Mouse (Mus musculus) lung, postnatal 25 days (tissue): ENCODE measurements around the gene Rbks.
"Not testable (repeated sequence)": the region's sequence is repeated elsewhere in the genome, so short reads cannot be mapped to it uniquely, and the experiment has no call there.

Experiments used
- DNase-seq: peaks from one replicate; pipeline ENCODE4 v3.0.0; 2022; ENCODE audit warnings: low spot score

Gene Rbks

GRCm38 (mm10) chr5:31678000-31678399 lies 19.4 kb downstream of the Rbks start:
- DNase-seq = no peak

DNA sequence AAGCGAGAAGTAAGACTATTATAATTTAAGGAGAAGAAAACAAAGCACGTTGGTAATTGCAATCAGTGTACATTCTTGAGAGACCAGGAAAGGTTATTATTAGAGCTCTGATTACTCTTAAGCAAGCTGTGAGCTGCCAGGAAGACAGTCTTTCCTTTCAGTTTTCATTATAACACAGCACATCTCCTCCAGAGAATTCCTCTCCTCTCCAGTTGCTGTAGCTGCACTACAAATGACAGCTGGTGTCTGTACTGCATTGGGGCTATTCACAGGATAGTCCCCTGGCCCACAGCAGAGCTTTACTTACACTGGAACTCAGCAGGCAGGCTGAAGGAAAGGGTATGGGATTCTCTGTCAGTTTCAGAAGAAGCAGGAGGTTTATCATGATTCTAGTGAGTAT lies 24.0 kb downstream of the Rbks start:
- DNase-seq = no peak

DNA sequence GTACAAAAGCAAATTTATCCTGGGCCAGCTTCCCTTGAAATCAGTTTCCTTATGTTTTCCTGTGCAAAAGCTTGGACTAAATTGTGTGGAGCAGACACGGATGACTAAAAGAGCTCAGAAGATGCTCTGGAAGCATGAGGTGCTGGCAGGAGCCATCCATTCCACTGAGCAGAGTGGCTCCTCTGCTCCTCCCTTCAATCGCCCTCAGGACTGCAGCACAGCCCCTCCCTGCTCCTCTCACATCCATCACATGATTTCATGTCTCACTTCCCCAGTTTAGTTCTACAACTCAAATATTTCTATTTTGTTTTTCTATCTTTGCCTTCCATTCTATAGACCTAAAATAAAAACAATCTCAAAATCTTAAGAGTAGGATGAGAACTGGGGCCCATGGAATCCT lies 26.3 kb downstream of the Rbks start:
- no peak for DNase-seq

- DNase-seq = no peak
Measured at GRCm38 (mm10) chr5:31669984-31670383, 27.4 kb downstream of the Rbks start.

- no peak for DNase-seq
Measured at GRCm38 (mm10) chr5:31668325-31668968, 29.0 kb downstream of the Rbks start.

DNA sequence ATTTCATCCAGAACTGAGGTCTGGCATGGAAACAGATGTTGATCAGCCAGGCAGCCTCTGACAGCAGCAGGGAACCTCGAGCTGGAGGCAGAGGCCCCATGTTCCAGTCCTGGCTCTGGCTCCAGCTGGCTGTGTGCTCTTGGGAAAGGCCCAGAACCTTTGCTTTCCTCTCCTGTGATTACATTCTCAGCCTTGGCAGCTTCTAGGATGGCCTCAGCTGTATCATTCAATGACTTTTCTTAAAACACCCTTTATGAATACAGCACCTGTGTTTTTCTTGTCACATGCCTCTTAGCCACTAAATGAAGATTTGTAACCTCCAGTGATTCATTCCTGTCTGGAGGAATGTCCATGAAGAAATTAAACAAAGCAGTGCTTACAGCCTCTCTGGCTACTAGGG lies 31.3 kb downstream of the Rbks start:
- DNase-seq = no peak

GRCm38 (mm10) chr5:31655688-31656190 lies 41.7 kb downstream of the Rbks start:
- DNase-seq = no peak

DNA sequence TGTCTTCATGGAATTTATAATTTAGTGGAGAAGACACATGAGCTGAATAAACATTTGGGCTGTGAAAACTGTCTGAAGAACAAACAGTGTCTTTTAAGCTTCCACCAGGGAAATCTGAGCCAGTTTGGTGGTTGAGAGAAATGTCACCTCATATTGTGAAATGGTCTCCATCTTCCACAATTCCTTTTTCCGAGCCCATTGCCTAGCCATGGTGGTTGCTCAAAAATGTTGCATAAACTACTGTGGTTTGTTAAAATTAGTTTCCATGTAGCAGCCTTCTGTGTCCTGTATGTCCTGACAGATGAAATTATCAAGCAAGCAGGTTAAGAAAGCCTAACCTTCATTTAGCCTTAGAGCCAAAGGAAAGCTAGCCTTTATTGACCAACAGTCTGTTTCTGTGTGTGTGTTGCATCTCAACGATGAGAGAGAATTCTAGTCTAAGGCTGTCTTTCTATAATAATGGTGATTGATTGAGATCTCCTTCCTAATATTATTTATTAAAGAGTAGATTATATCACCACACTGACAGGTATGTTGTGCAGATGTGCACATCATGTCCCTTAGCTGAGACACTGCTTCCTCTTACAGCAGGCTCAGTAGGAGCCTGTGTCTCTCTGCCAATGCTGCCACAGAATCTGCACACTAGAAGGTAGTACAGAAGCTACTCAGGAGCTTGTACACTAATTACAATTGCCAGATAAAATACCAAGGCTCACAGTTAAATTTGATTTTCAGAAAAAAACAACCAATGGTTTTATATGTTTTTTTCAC lies 46.7 kb downstream of the Rbks start:
- peak; percentile 18 for DNase-seq

- DNase-seq = no peak
Measured at GRCm38 (mm10) chr5:31647327-31647726, 50.1 kb downstream of the Rbks start.

GRCm38 (mm10) chr5:31646574-31646973 lies 50.9 kb downstream of the Rbks start:
- no peak for DNase-seq

GRCm38 (mm10) chr5:31645798-31646197 lies 51.6 kb downstream of the Rbks start:
- DNase-seq = no peak

DNA sequence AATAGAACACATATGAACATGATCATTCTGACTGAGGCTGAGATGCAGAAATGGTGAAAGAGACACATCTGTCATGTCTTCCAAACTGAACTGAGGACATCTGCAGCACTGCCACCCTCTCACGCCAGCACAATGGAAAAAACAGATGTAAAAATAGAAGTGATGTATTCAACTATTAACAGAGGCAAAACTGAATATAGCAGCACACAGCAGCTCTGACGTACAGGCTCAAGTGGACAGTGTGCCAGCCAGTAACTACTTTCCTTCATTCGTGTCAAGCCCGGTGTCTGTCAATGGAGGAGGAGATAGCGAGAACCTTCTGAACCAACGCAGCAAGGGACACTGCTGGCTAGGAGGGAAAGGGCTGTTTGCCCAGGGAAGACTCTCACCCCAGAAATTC lies 52.6 kb downstream of the Rbks start:
- no peak for DNase-seq

- no peak for DNase-seq
Measured at GRCm38 (mm10) chr5:31644272-31644671, 53.2 kb downstream of the Rbks start.

DNA sequence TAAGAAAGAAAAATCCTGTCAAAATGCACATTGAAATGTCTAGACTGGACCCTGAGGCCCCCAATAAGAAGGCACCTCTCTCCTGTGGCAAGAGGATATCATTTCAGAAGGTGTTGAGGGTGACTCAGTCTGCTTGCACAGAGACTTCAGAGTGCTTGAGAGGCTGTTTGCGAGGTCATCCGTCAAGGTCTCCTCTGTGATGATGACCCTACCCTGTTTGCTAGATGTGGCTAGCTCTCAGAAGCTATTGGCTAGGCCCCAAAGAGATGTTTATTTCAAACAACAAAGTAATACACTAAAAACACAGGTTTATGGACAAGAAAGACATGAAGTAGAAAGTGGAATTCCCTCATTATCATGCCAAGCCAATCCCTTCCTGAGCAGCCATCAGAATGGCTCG lies 55.1 kb downstream of the Rbks start:
- no peak for DNase-seq

DNA sequence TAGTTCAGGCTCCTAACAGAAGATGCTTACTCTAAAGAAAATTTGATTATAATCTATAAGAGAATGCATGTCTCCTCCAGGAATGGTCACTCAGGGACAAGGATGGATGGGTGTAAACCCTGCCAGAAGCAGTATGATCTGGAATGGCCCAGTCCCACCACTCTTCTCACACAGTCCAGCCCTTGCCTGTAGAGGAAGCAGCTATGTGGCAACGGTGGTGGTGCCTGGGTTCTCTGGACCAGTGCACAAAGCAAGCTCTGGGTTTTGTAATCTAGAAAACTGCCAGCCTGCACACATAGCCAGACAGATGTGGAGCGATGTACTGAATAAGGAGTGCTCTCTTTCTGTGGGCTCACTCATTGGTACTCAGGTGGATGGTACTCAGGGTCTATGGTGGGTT lies 56.9 kb downstream of the Rbks start:
- DNase-seq = no peak

DNA sequence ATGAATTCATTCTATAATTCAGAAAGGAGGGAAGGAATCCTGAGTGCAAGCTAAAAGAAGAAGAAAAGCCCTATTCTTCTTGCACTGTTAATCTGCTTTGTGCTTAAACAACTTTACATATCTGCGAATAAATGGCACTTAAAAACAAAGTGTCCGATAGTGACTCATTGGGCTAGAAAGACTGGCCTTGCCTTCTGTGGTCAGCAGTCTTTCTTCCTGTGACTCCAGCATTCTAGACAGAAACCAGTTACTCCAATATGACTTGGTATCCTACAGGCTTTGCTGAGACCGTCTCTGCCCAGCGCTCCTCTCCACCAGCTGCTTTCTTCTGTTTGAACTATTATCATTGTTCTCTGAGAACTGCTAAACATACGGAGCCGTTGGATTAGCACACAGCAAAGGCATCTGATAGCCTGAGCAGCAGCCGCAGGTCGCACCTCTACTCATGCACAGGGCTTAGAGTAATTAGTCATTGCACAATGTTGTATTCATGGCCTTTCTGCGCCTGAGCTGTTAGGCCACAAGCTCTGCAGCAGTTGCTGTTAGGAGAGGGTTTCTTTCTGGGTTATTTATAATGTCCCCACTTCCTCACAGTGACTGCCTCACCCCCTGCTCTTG lies 60.7 kb downstream of the Rbks start:
- DNase-seq = no peak

GRCm38 (mm10) chr5:31634679-31635078 lies 62.7 kb downstream of the Rbks start:
- no peak for DNase-seq

GRCm38 (mm10) chr5:31634161-31634560 lies 63.3 kb downstream of the Rbks start:
- no peak for DNase-seq

DNA sequence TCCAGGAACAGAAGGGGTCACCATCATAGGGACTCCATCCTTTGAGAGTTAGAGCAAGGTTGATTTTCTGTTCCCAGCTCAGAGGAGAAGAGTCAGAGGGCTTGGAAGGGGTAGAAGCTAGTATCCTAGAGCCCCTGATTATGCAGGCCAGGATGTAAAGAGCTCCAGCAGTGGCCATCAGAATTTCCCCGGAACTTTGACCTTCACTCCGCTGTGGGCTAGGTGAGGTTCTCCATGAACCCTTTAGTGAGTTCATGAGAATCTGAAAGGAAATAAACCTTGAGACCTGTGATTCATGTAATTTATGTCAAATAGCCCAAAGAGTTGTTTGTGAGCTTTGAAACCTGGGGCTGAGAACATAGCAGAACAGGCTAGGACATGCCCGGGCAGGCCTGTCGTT lies 66.3 kb downstream of the Rbks start:
- DNase-seq = not testable (repeated sequence)

DNA sequence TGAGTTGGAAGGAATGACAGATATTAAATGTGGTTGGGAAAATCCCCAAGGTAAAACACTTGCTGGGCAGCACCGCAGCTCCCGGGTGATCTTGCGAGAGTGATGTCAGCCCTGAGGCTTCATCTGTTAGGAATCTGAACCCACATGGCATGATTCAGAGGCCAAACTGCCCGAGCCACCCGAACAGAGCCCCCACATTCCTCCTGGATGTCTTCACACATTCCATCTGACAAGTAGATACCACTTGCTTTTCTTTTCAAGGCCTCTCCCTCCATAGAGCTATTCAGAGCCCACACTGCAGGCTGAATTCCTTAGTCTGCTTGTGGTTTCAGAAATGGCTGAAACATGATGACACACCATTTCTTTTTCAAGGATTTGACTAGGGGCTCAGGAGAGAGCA lies 67.4 kb downstream of the Rbks start:
- DNase-seq = peak; percentile 43

- no peak for DNase-seq
Measured at GRCm38 (mm10) chr5:31628555-31628954, 68.9 kb downstream of the Rbks start.

- DNase-seq = no peak
Measured at GRCm38 (mm10) chr5:31627562-31628526, 69.6 kb downstream of the Rbks start.
